Mouse (Mus musculus) lung, postnatal 0 days (tissue): ENCODE measurements around the gene Mycbp.

Source experiments
- CTCF ChIP-seq: IDR thresholded peaks from 2 replicates; pipeline ENCODE4 v1.5.1; 2016; ENCODE audit warnings: antibody characterized with exemption, mild to moderate bottlenecking
- EP300 ChIP-seq: IDR thresholded peaks from 2 replicates; pipeline ENCODE4 v1.6.1; 2016; ENCODE audit warnings: antibody characterized with exemption, mild to moderate bottlenecking, control low read depth

- TF ChIP-seq EP300 = no peak
- TF ChIP-seq CTCF = peak; percentile 18; the same call in 1 of the 2 replicates
Measured at GRCm38 (mm10) chr4:123929994-123930393, 25.4 kb downstream of the Mycbp start.
